Mouse (Mus musculus) C2C12 (cell line): ENCODE measurements around the gene P4ha1. TPM values are rescaled to one million over a fixed set of nuclear protein-coding genes. Genes with fewer than 3 reads are reported as not detected.

ENCODE experiments used
- H3K27me3 ChIP-seq: one replicate; pipeline ENCODE4 v1.6.1; 2011; ENCODE audit not compliant: control insufficient read depth, insufficient read depth, insufficient read length
- H3K36me3 ChIP-seq: one replicate; pipeline ENCODE4 v1.6.1; 2011; ENCODE audit not compliant: control insufficient read depth, insufficient read depth
- H3K4me3 ChIP-seq: one replicate; pipeline ENCODE4 v1.5.1; 2011; ENCODE audit warnings: mild to moderate bottlenecking, control low read depth; ENCODE audit not compliant: poor library complexity, insufficient read depth, severe bottlenecking
- H3K79me2 ChIP-seq: one replicate; pipeline ENCODE4 v1.6.1; 2011; ENCODE audit not compliant: control insufficient read depth, insufficient read depth
- H3K79me3 ChIP-seq: one replicate; pipeline ENCODE4 v1.6.1; 2011; ENCODE audit warnings: low read depth, control low read depth
- H3ac ChIP-seq: one replicate; pipeline ENCODE3; 2011; ENCODE audit warnings: low read depth; ENCODE audit not compliant: control insufficient read depth, insufficient read length
- CEBPB ChIP-seq: IDR thresholded peaks from one replicate; pipeline ENCODE4 v1.6.1; 2011; ENCODE audit warnings: low read depth, mild to moderate bottlenecking, control low read depth, moderate library complexity
- CTCF ChIP-seq: IDR thresholded peaks from one replicate; pipeline ENCODE4 v1.5.1; 2011; ENCODE audit not compliant: control insufficient read depth, insufficient read depth, insufficient read length
- FOSL1 ChIP-seq: IDR thresholded peaks from one replicate; pipeline ENCODE4 v1.8.0; 2011; ENCODE audit warnings: mild to moderate bottlenecking, low read length; ENCODE audit not compliant: poor library complexity, insufficient read depth, severe bottlenecking
- MAX ChIP-seq: IDR thresholded peaks from one replicate; pipeline ENCODE4 v1.6.1; 2011; ENCODE audit warnings: mild to moderate bottlenecking, control low read depth
- MYOD1 ChIP-seq: IDR thresholded peaks from one replicate; pipeline ENCODE4 v1.6.1; 2011; ENCODE audit warnings: low read depth; ENCODE audit not compliant: control insufficient read depth, insufficient read length
- MYOG ChIP-seq: IDR thresholded peaks from one replicate; pipeline ENCODE4 v1.6.1; 2011; ENCODE audit not compliant: control insufficient read depth, insufficient read length; ENCODE audit errors: extremely low read depth
- USF1 ChIP-seq: IDR thresholded peaks from one replicate; pipeline ENCODE4 v1.6.1; 2011; ENCODE audit warnings: low read depth, mild to moderate bottlenecking, control low read depth, moderate library complexity
- polyA plus RNA-seq: library from polyadenylated mRNA; unstranded; fragments of >200 nt; fragmentation: generic; extraction: Trizol; gene quantifications from one replicate; pipeline ENCODE4 v1.2.1, GENCODE M21; 2012; ENCODE audit warnings: missing spikeins

P4ha1 gene
- polyA plus RNA-seq, 1 experiment: 26.4 TPM

DNA sequence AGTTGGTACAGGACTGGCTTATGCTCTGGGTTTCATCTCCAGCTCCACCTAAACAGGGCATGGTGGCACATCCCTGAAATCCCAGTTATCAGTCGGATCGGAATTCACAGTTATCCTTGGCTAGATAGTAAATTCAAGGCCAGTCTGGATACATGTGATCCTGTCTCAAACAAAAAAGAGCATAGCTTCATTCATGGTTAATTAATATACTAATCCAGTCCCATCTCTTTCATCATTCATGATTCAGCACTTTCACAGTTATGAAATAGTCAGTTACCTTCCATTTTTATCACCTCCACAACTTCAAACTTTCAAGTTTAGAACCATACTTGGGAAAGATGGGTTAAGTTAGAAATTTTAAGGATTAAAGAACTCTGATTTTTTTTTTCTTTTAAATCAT is 13.0 kb downstream of the P4ha1 start:
- TF ChIP-seq MYOD1 (no peak), CTCF (no peak), FOSL1 (no peak), MAX (no peak), CEBPB (no peak), MYOG (no peak), USF1 (no peak)
- Histone ChIP-seq H3K36me3 (peaks cover 32% of the 10 kb centered on the region), H3K79me3 (peaks cover 23% of the 10 kb centered on the region), H3K79me2 (peaks cover 54% of the 10 kb centered on the region), H3K27me3 (no peaks in the 10 kb centered on the region), H3ac (no peak overlapping the region), H3K4me3 (no peak overlapping the region)

- H3K4me3 ChIP-seq: no peak overlapping the region
- no peak overlapping the region for H3ac ChIP-seq
- H3K27me3 ChIP-seq: no peaks in the 10 kb centered on the region
- TF ChIP-seq USF1 (no peak), FOSL1 (no peak), CEBPB (no peak), MAX (no peak), MYOD1 (no peak), MYOG (no peak), CTCF (no peak)
- no peaks in the 10 kb centered on the region for H3K79me3 ChIP-seq
- peaks cover 90% of the 10 kb centered on the region for H3K36me3 ChIP-seq
- H3K79me2 ChIP-seq: no peaks in the 10 kb centered on the region
Measured at GRCm38 (mm10) chr10:59346560-59346959, 23.5 kb downstream of the P4ha1 start.

GRCm38 (mm10) chr10:59348200-59348599 is 25.1 kb downstream of the P4ha1 start:
- TF ChIP-seq MYOG: no peak
- no peak for TF ChIP-seq FOSL1
- TF ChIP-seq CEBPB: no peak
- no peak for TF ChIP-seq MAX
- no peak for TF ChIP-seq MYOD1
- no peak for TF ChIP-seq CTCF
- no peak for TF ChIP-seq USF1
- no peaks in the 10 kb centered on the region for H3K79me3 ChIP-seq
- no peaks in the 10 kb centered on the region for H3K27me3 ChIP-seq
- H3K4me3 ChIP-seq: no peak overlapping the region
- H3ac ChIP-seq: no peak overlapping the region
- H3K79me2 ChIP-seq: no peaks in the 10 kb centered on the region
- H3K36me3 ChIP-seq: peaks cover 91% of the 10 kb centered on the region

DNA sequence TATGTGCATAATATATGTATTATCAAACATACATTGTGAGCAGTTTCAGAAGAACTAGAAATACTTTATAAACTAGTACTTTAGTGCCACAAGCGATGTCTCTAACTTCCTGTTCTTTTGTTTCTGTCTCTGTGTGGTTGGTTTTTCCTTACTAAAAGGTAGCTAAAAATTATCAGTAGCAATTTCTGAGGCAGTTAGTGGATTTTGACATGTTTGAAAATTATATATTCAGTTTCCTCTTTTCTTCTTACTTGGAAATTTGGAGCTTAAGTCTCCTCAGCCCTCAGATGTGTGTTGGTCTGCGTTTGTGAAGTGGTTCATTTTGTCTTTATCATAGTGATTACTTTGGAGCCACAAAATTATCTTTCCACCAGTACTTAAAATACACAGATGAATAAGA is 26.4 kb downstream of the P4ha1 start:
- Histone ChIP-seq H3K27me3 (no peaks in the 10 kb centered on the region), H3K79me2 (no peaks in the 10 kb centered on the region), H3K79me3 (no peaks in the 10 kb centered on the region), H3ac (no peak overlapping the region), H3K36me3 (peaks cover 91% of the 10 kb centered on the region), H3K4me3 (no peak overlapping the region)
- TF ChIP-seq FOSL1 (no peak), MAX (no peak), MYOG (no peak), MYOD1 (no peak), USF1 (no peak), CEBPB (no peak), CTCF (no peak)

GRCm38 (mm10) chr10:59353065-59353464 is 30.0 kb downstream of the P4ha1 start:
- no peak overlapping the region for H3K4me3 ChIP-seq
- H3K79me3 ChIP-seq: no peaks in the 10 kb centered on the region

GRCm38 (mm10) chr10:59354120-59354519 is 31.0 kb downstream of the P4ha1 start:
- no peaks in the 10 kb centered on the region for H3K79me3 ChIP-seq
- H3ac ChIP-seq: no peak overlapping the region
- TF ChIP-seq CEBPB (no peak), USF1 (no peak), MYOG (no peak), MYOD1 (no peak), MAX (no peak), CTCF (no peak), FOSL1 (no peak)
- H3K27me3 ChIP-seq: no peaks in the 10 kb centered on the region
- H3K36me3 ChIP-seq: peaks cover 80% of the 10 kb centered on the region
- H3K4me3 ChIP-seq: no peak overlapping the region
- H3K79me2 ChIP-seq: no peaks in the 10 kb centered on the region

More at GRCm38 (mm10) chr10:59353065-59353464, 30.0 kb downstream of the P4ha1 start:
- H3K36me3 ChIP-seq: peaks cover 84% of the 10 kb centered on the region
- no peaks in the 10 kb centered on the region for H3K27me3 ChIP-seq
- no peaks in the 10 kb centered on the region for H3K79me2 ChIP-seq
- no peak overlapping the region for H3ac ChIP-seq
- TF ChIP-seq CEBPB (no peak), FOSL1 (no peak), MAX (no peak), MYOD1 (no peak), MYOG (no peak), CTCF (no peak), USF1 (no peak)

GRCm38 (mm10) chr10:59355020-59355419 is 31.9 kb downstream of the P4ha1 start:
- H3ac ChIP-seq: no peak overlapping the region
- TF ChIP-seq MYOG (no peak), USF1 (no peak), FOSL1 (no peak), MYOD1 (no peak), MAX (no peak), CEBPB (no peak), CTCF (no peak)
- H3K36me3 ChIP-seq: peaks cover 76% of the 10 kb centered on the region
- no peak overlapping the region for H3K4me3 ChIP-seq
- no peaks in the 10 kb centered on the region for H3K79me2 ChIP-seq
- H3K79me3 ChIP-seq: no peaks in the 10 kb centered on the region
- no peaks in the 10 kb centered on the region for H3K27me3 ChIP-seq
